ENCODE assay signal across 1 mouse cellular context in the genomic region with DNA sequence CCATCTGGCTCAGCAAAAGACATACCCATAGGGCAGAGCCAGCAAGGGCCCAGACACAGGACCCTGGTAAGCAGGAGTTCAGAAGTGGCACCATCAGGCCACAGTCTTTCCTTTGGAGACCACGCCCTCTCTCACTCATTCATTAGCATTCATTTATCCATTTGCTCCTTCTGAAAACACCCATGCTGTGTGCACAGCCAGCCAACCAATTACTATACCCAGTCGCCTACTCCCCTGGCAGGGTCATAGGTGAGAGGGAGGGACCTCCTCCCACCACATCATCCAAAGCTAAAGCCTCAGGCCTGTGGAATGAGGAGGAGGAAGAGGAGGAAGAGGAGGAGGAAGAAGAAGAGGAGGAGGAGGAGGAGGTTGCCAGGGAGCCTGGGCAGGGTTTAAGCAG.
TF ChIP-seq lines count a peak whose summit lies in the region.

No protein-coding gene starts in this region.

TF ChIP-seq in MEL, 35 proteins besides CTCF, POLR2A, EP300 and RAD21 (continued from another document):
- no peak for TF ChIP-seq MAFK (IDR thresholded peaks at IDR 0.05; ENCODE audit: borderline replicate concordance, low read depth, low read length)
- no peak for TF ChIP-seq MXI1 (IDR thresholded peaks at IDR 0.05; ENCODE audit: low read depth, low read length)
TF ChIP-seq in MEL: peak in this region for 0.
